Mouse (Mus musculus) megakaryocyte progenitor cell, adult 5-6 weeks (primary cell): Measurements from ENCODE around the gene Kcnq1. TPM values are rescaled to one million over a fixed set of nuclear protein-coding genes. Genes with fewer than 3 reads are reported as not detected.
A peak's percentile ranks its signal among the peaks of the same experiment; 100 is the strongest.

Experiments used
- ATAC-seq: replicated peaks from 2 replicates; pipeline ENCODE4 v1.8.0; 2016; ENCODE audit warnings: mild to moderate bottlenecking, moderate TSS enrichment, inconsistent platforms; ENCODE audit not compliant: poor library complexity
- total RNA-seq, 2 experiments: library from RNA; stranded (forward) in 1 of 2; stranded (reverse) in 1 of 2; fragments of 157-497, 149-512 nt in 1 of 2; fragments of 200-1000 nt in 1 of 2; gene quantifications; 2 replicates each; pipeline versions ENCODE4 v1.2.3 to v1.2.4; 2015 to 2017

The Kcnq1 gene
- total RNA-seq (2015) (not detected in 2 replicates), total RNA-seq (2017) (not detected in 2 replicates)

GRCm38 (mm10) chr7:143106062-143106461 lies at the start of gene Kcnq1:
Gene Kcnq1 (plus strand): TSS chr7:143106362.
- no peak for ATAC-seq

GRCm38 (mm10) chr7:143057023-143057422 lies 49.1 kb upstream of the Kcnq1 start:
- no peak for ATAC-seq

GRCm38 (mm10) chr7:143057667-143058220 lies 48.4 kb upstream of the Kcnq1 start:
- peak; percentile 35 for ATAC-seq

- ATAC-seq = 0 out of 2 replicates have a peak, but pooled peaks have one; percentile 1
These were observed 47.9 kb upstream of the Kcnq1 start for GRCm38 (mm10) chr7:143058221-143058697.

GRCm38 (mm10) chr7:143059202-143059870 lies 46.8 kb upstream of the Kcnq1 start:
- peak; percentile 38 for ATAC-seq

GRCm38 (mm10) chr7:143062704-143063103 lies 43.5 kb upstream of the Kcnq1 start:
- no peak for ATAC-seq

- ATAC-seq = no peak
These were observed 41.9 kb upstream of the Kcnq1 start for GRCm38 (mm10) chr7:143064226-143064625.

- ATAC-seq = no peak
These were observed 40.5 kb upstream of the Kcnq1 start for GRCm38 (mm10) chr7:143065692-143066091.

GRCm38 (mm10) chr7:143067469-143067868 lies 38.7 kb upstream of the Kcnq1 start:
- ATAC-seq = no peak

GRCm38 (mm10) chr7:143067897-143068296 lies 38.3 kb upstream of the Kcnq1 start:
- ATAC-seq = no peak

- ATAC-seq = no peak
These were observed 37.8 kb upstream of the Kcnq1 start for GRCm38 (mm10) chr7:143068316-143068881.

GRCm38 (mm10) chr7:143068882-143069591 lies 37.1 kb upstream of the Kcnq1 start, which contains the start of gene Tssc4:
Gene Tssc4 (plus strand): TSS chr7:143069249.
- peak; percentile 82 for ATAC-seq

- no peak; the same call in 1 of the 2 replicates for ATAC-seq
These were observed 36.3 kb upstream of the Kcnq1 start for GRCm38 (mm10) chr7:143069751-143070400.

- no peak for ATAC-seq
These were observed 35.6 kb upstream of the Kcnq1 start for GRCm38 (mm10) chr7:143070506-143071070.

- no peak for ATAC-seq
These were observed 33.6 kb upstream of the Kcnq1 start for GRCm38 (mm10) chr7:143072605-143073004.

- peak; percentile 26 for ATAC-seq
These were observed 33.1 kb upstream of the Kcnq1 start for GRCm38 (mm10) chr7:143073086-143073485.

GRCm38 (mm10) chr7:143075394-143075793 lies 30.8 kb upstream of the Kcnq1 start:
- ATAC-seq = no peak

- no peak for ATAC-seq
These were observed 28.8 kb upstream of the Kcnq1 start for GRCm38 (mm10) chr7:143077351-143077750.

GRCm38 (mm10) chr7:143082024-143082423 lies 24.1 kb upstream of the Kcnq1 start:
- peak; percentile 54 for ATAC-seq

GRCm38 (mm10) chr7:143083708-143084107 lies 22.5 kb upstream of the Kcnq1 start:
- ATAC-seq = no peak
